Mouse (Mus musculus): ENCODE data around the gene Hcn3.

Hcn3 gene

GRCm38 (mm10) chr3:89159616-89160344 is at the start of gene Hcn3:
Gene Hcn3, minus strand, starts transcription at chr3:89160196.
- DNase-seq (ENCODE audit: low read depth, low spot score), result peak; percentile 67

DNA sequence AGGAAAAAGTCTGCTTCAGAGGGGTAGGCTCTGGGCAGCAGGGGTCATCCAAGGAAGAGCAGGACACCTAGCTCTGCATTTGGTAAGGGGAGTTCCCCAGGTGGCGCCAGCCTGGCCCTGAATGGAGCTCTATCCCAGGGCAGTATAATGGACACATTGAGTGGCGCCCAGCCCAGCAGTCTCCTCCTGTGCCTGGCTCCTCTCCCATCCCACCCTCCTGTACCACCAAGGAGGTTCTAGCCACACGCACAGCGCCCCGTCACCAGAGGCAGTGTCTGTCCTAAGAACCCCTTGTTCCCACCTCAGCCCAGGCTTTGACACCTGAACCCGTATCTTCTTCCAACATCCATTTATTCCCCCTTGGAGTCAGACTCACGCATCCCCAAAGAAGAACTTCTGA is 49.7 kb upstream of the Hcn3 start:
- no peak for DNase-seq (ENCODE audit: low read depth, low spot score)

- no peak for DNase-seq (ENCODE audit: low read depth, low spot score)
Observed at GRCm38 (mm10) chr3:89208736-89209135, 48.7 kb upstream of the Hcn3 start.

DNA sequence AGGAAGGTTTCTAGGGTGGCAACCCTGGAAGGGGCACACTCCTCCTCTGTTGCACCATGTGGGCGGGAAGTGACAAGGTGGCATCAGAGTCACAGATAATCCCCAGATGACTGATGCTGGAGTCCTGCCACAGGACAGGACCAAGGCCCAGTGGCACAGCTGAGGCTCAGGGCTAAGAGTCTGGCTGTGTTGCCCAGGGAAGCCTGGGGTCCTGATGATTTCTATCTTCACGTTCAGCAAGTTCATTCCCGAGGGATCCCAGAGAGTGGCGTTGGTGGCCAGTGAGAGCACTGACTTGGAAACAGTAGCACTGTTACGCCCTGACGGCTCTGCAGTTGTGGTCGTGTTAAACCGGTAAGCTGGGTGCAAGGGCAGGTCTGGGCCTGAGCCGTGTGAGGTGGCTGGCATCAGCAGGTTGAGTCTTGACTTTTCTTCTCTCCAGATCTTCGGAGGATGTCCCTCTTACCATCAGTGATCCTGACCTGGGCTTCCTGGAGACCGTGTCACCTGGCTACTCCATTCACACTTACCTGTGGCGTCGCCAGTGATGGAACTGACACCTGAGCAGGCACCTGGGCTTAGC is 48.2 kb upstream of the Hcn3 start:
- DNase-seq (ENCODE audit: low read depth, low spot score), result no peak

- DNase-seq (ENCODE audit: low read depth, low spot score), result no peak
Observed at GRCm38 (mm10) chr3:89206695-89207094, 46.7 kb upstream of the Hcn3 start.

DNA sequence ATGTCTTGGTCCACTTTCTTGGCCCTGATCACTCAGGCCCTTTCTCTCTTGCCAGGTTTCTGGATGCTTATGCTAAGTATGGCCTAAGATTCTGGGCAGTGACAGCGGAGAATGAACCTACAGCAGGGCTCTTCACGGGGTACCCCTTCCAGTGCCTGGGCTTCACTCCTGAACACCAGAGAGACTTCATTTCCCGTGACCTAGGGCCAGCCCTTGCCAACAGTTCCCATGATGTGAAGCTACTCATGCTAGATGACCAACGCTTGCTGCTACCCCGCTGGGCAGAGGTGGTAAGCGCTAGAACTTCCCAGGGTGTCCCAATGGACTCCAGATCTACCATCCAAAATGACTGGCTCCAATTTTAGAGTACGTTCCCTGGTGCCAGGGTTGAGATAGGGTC is 46.1 kb upstream of the Hcn3 start:
- DNase-seq (ENCODE audit: low read depth, low spot score), result no peak

- no peak for DNase-seq (ENCODE audit: low read depth, low spot score)
Observed at GRCm38 (mm10) chr3:89203142-89203514, 43.1 kb upstream of the Hcn3 start.

DNA sequence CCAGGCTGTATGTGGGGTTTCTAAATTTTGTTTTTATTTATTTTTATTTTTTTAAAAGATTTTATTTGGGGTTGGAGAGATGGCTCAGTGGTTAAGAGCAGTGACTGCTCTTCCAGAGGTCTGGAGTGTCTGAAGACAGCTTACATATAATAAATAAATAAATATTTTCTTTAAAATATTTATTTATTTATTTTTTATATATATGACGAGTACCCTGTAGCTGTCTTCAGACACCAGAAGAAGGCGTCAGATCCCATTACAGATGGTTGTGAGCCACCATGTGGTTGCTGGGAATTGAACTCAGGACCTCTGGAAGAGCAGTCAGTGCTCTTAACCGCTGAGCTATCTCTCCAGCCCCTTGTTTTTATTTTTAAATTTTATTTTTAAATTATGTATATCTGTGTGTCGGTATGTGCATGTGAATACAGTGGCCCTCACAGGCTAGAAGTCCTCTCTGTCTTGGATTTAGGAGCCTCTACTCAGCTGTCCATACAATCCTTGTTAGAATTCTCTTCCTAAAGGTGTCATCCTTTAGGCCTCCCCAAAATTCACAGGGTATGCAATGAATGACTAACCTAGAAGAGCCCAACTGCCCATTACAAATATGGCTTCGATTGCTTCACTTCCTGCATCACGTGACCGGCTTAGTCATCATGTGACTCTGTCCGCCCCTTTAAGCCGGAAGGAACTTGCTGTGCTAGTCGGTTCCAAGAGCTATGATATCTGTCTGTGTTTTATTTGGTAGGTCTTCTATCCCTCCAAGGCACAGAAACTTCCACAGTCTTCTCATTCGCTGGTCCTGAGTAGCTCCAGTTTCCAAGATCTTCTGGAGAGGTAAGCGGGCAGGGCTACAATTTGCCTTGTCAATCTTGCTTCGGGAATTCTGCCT is 42.5 kb upstream of the Hcn3 start, which contains the start of gene Gba:
Gene Gba (plus strand): TSS at position 676 of the 889 bp plus-strand sequence.
- DNase-seq (ENCODE audit: low read depth, low spot score), result peak; percentile 89

DNA sequence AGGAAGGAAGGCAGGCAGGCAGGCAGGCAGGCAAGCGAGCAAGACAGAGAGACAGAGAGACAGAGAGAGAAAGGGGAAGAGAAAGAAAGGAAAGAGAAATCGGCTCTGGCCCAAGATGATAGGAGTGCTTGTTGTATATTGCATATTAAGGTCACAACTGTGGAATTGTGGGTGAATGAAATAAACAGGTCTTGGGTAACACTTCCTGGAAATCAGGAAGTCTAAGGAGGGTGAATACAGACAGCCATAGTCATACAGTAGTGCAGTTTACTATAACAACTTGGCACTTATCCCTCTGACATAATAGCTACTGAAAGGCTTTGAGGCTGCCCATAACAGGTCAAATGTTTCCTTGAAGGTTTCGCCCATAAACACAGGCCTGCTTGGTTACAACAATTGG is 39.8 kb upstream of the Hcn3 start:
- no peak for DNase-seq (ENCODE audit: low read depth, low spot score)

- DNase-seq (ENCODE audit: low read depth, low spot score), result peak; percentile 93
Observed at GRCm38 (mm10) chr3:89195979-89196877, 36.2 kb upstream of the Hcn3 start.

- no peak for DNase-seq (ENCODE audit: low read depth, low spot score)
Observed at GRCm38 (mm10) chr3:89193853-89194252, 33.9 kb upstream of the Hcn3 start.

DNA sequence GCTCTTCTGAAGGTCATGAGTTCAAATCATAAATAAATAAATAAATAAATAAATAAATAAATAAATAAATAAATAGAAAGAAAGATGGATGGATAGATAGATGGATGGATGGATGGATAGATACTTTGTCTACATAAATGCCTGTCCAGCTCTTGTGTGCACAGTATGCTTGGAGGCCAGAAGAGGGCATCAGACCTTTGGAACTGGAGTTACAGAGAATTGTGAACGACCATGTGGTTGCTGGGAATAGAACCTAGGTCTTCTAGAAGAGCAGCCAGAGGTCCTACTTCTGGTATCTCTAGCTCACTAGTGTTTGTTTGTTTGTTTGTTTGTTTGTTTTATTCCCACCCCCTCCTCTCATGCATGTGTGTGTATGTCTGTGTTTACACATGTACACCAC is 33.4 kb upstream of the Hcn3 start:
- DNase-seq (ENCODE audit: low read depth, low spot score), result no peak

GRCm38 (mm10) chr3:89190436-89190835 is 30.4 kb upstream of the Hcn3 start:
- DNase-seq (ENCODE audit: low read depth, low spot score), result no peak

DNA sequence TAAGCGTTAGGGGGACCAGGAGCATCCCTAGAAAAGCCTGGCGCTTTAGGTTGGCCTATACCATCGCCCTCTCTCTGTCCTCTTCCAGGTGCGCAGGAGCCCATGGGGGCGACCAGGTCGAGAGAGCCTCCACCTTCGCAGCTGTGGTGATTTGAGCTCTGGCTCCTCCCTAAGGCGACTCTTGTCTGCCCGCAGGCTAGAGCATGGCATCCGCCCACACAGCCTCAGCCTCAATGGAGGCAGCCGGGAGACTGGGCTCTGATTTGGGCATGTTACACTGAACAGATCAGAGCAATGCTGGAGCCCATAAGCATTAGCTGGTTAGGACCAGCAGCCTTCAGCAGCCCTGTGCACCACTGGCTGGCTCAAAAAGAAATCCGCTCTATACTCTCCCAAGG is 28.5 kb upstream of the Hcn3 start:
- DNase-seq (ENCODE audit: low read depth, low spot score), result no peak

DNA sequence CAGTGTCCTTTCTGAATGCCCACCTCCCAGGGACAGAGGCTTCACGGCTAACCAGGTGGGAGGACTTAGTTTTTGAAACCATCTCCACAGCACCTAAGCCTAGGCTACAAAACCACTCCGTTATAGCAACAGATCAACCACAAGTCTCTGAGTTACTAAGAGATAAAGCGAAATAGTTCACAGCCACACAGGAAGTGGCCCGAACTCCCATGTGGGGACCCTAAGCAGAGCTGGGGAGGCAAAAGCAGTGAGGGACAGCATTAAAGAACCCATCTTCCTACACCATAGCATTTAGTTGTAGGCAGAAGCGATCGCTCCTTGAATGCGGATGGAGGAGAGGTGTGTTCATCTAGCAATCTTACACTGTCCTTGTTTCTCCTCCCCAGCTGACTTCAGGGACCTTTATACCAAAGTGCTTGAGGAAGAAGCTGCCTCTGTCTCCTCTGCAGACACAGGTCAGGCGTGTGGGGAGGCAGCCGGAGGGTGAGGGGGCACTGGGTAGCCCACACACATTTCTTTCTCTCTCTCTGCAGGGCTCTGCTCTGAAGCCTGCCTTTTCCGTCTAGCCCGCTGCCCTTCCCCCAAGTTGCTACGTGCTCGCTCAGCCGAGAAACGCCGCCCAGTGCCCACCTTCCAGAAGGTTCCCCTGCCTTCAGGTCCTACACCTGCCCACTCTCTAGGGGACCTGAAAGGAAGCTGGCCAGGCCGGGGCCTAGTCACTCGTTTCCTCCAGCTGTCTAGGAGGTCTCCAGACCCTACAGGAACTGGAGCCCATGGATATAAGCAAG is 27.9 kb upstream of the Hcn3 start:
- no peak for DNase-seq (ENCODE audit: low read depth, low spot score)

GRCm38 (mm10) chr3:89187197-89187596 is 27.2 kb upstream of the Hcn3 start:
- no peak for DNase-seq (ENCODE audit: low read depth, low spot score)

DNA sequence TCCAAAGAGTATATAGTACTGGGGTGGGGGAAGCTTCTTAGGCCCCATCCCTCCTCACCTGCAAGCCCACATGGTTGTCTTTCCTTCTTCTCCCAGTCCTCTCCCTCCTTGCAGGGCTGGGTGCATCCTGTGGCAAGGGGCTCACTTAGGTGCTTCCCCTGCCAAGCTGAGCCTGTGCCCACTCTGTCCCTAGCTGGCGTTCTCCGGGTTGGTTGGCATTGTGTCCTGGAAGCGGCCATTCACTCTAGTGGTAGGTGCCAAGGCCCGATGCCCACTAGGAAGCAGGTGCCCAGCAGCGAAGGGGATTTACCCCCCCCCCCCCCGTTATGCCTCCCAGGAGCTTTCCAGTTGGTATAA is 23.9 kb upstream of the Hcn3 start:
- DNase-seq (ENCODE audit: low read depth, low spot score), result no peak

DNA sequence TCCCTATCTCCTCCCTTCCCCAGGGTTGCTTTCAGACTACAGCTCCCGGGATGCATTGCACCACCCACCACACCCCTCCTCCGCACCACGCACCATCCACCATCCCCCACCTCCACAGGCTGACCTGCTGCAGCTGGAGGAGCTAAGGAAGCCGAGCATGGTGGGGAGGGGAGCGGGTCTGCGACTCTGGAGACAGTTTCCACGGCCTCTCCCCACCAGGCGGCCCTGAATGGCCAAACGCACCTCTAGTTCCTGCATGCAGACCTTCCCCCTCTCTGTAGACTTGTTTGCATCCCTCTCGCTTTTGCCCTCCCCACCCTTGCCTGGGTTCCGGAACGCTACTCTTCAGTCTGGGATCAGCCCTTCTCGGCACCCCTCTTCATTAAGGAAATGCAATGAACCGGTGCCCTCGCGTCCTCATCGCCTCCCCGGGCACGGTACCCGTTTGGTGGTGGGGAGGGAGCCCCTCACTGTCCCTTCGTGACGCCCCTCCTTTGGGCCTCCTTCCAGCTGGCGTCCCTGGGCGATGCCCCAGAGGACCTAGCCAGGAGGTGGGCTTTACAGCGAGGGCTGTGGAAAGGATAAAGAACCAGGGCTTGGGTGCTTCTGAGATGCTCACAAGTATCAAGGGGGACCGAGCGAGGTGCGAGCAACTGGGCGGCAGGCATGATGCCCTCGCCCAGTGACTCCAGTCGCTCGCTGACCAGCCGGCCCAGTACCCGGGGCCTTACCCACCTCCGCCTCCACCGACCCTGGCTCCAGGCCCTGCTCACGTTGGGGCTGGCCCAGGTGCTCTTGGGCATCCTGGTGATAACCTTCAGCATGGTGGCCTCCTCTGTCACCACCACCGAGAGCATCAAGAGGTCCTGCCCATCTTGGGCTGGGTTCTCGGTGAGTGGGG is 23.3 kb upstream of the Hcn3 start, which contains the start of gene Fam189b:
Gene Fam189b (plus strand): TSS at position 86 of the 901 bp plus-strand sequence.
- DNase-seq (ENCODE audit: low read depth, low spot score), result peak; percentile 86

GRCm38 (mm10) chr3:89182531-89183057 is 22.6 kb upstream of the Hcn3 start:
- DNase-seq (ENCODE audit: low read depth, low spot score), result no peak
